Mouse (Mus musculus) urinary bladder, postnatal 4 days (tissue): ENCODE measurements around the gene Olfr854.

Experiments used
- DNase-seq, 2 experiments: peaks; one replicate each; pipeline ENCODE4 v3.0.0; 2021 to 2022; ENCODE audit warnings: low spot score in 2 of 2

Gene Olfr854

DNA sequence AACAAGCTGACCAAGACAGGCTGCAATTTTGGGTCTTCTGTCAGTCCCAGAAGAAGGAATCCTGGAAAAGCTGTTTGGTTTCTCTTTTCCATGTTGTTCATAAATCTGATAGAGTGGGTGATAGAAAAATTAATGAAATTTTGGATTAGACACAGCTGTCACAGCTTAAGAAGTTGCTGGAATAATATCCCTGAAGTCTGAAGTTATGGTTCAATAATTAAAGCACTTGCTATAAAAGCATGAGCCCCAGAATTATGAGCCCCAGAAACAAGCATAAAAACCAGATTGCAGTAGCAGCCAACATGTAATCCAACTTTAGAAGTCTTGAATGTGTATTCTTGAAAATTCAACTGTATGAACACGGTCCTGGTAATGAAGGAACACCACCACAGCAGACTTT lies at the start of gene Olfr854:
TSS of gene Olfr854 (minus strand) at position 101 of the 400 bp plus-strand sequence.
- DNase-seq: no peak

DNA sequence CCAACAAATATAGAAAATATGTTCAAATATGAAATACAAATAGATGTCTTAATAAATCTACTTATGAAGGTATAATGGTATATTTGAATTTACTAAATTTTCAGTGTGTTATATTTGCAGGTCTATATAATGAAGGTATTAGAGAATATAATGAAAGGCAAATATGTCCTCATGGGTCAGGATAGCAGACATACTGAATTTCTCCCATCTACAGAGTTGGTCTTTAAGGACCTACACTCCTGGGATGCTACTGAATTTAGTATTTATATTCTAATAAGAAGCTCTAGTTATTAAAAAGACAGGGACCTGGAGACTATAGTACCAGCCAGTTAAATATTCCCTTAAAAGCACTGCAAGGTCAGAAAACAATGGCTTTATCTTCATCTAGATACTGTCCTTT lies 15.1 kb upstream of the Olfr854 start, which contains the start of gene Olfr855:
TSS of gene Olfr855 (plus strand) at position 301 of the 400 bp plus-strand sequence.
- no peak for DNase-seq

DNA sequence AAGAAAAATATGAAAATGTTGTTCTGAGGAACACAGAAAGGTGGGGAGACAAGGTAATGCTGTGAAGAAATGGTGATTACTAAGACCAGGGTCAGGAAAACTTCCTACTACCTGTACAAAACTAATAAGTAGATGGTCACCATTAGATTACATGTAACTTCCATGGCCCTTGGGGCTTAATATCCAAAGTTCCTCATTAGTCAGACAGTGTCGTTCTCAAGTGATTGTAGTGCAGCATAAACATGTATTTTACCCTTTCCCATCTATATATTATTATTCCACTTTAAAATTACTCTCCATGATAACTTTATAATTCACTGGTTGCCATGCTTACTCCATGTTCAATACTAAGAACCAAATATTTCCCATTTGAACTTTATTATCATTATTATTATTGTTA lies 26.2 kb downstream of the Olfr854 start, which contains the start of gene Olfr853:
TSS of gene Olfr853 (minus strand) at position 101 of the 400 bp plus-strand sequence.
- DNase-seq: no peak
